Mouse (Mus musculus): ENCODE data around the gene 4931400O07Rik. TPM values are rescaled to one million over a fixed set of nuclear protein-coding genes. Genes with fewer than 3 reads are reported as not detected.

The 4931400O07Rik gene
- polyA plus RNA-seq (2014; fragmentation: Illumina TruSeq; extraction: RNeasy Lipid Tissue Mini Kit (QIAGEN cat#74804); ENCODE audit: low read depth, low replicate concordance): 32.8 TPM

DNA sequence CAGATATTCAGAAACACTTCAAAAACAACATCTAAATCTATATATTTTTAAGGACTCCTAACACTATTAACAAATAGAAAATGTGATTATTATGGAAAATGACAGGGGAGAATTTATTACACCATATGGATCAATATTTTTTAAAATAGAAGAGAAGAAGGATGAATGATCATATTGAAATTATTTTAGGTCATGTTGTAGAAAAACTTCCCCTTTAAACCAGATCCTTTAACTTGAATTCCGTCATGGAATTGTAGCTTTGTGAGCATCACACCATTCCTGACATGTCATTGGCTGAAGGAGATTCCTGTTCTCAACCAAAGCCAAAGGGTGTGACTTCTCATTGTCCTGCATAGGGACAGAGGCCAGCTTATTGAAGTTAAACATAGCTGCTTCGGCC, at the start of gene 4931400O07Rik:
4931400O07Rik (plus strand) TSS at position 301 of the 400 bp plus-strand sequence.

Other genes starting within 250 kb of the 4931400O07Rik start
- gene 4933402E13Rik, start 184.5 kb upstream of the 4931400O07Rik start, polyA plus RNA-seq (2014; fragmentation: Illumina TruSeq; extraction: RNeasy Lipid Tissue Mini Kit (QIAGEN cat#74804); ENCODE audit: low read depth, low replicate concordance): 87.7 TPM

Data from testis, adult 10 weeks (tissue).